Mouse (Mus musculus): ENCODE measurements around the gene Akt1. TPM values are rescaled to one million over a fixed set of nuclear protein-coding genes. Genes with fewer than 3 reads are reported as not detected.

Gene Akt1
- polyA plus RNA-seq (2021): 281 TPM

DNA sequence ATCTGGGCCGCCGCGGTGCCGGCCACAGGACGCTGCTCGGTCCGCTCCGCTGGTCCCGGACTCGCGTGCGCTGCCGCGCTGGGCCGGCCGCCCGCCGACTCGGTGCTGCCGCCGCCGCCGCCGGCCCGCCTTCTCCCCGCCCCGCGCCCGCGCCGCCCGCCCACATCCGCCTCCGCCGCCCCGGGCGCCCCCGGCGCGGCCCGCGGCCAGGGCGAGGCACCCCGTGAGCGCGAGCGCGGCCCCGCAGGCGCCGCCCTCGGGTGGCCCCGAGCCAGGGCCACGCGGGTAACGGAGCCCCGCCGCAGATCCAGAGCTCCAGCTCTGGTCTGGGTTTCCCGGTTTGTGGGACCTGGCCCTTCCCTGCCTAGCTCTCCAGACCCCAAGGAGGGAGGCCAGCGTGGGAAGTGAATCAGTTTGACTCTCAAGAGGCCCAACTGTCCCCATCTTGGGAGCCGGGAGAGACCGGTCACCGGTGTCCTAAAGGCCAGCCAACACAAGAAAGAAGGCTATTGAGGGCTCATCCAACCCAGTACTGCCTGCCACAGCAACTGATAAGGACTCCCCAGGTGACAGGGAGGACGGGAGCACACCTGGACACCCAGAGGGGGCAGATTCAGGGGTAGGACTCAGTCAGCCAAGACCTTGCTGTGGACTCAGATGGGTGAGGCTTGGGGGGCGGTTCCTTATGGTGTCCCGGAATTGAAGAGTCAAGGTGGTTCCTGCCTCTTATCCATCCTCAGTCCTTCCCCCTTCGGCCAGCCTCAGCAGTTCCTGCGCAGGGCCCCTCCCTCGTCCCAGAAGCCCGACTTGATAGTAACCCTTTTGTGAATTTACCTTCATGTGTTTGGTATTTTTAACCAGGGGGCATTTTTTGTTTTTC lies at the start of gene Akt1:
Gene Akt1, minus strand, starts transcription at position 753 of the 880 bp plus-strand sequence.
- CTCF ChIA-PET: interaction anchor here (0.6 to 1.4 kb wide), 7 partner anchors 9 to 39 kb away, joined by 3 to 4 read pairs (median 3); no protein-coding TSS in a partner anchor
- DNase-seq (ENCODE audit: low read depth, low spot score): no peak
- in situ Hi-C loops (cut with MboI; ENCODE audit: low pct_unique_long_range_greater_than_20kb): no loop called here
- H3K27me3 ChIP-seq: no peaks in the 10 kb centered on the region
- ATAC-seq: peak; percentile 31
- POLR2A ChIA-PET: interaction anchor here (0.6 to 0.8 kb wide), 3 partner anchors 19 to 495 kb away, joined by 3 read pairs; no protein-coding TSS in a partner anchor
- no peak for TF ChIP-seq CTCF (IDR thresholded peaks at IDR 0.05)

DNA sequence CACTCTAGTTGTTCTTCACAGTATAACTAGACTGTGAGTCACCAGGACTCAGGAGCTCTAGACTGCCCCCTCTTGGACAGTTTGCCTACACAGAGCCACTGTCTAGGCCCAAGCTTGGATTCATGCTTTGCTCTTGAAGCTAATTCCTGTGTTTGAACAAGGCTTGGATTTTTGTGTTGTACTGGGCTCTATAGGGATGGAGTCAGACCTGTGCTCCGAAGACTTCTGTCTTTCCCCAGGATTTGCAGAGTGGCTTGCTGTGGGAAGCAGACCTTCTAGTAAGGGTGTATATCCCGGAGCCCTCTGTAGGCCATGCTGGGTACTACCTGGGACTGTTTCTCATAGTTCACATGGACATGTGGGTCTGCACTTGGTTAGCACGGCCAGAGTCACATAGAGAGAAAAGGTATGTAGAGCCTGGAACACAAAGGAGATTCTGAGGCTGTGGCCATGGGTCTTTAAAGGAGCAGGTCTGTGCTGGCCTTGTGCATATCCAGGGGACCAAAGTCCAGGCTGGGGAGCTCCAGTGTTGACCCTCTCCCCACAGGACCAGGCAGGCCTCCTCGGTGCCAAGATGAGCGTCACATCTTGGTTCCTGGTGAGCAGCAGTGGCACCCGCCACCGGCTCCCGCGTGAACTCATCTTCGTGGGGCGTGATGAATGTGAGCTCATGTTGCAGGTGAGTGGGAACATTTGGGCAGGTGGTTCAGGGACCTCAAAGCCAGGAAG lies 49.6 kb upstream of the Akt1 start:
- ATAC-seq: peak; percentile 28
- POLR2A ChIA-PET: no interaction called here
- CTCF ChIA-PET: interaction anchor here (0.6 to 1.5 kb wide), 7 partner anchors 10 to 79 kb away, joined by 3 to 6 read pairs (median 3); no protein-coding TSS in a partner anchor
- TF ChIP-seq CTCF (IDR thresholded peaks at IDR 0.05): no peak
- no peak for DNase-seq (ENCODE audit: low read depth, low spot score)
- H3K27me3 ChIP-seq: no peaks in the 10 kb centered on the region
- in situ Hi-C loops (cut with MboI; ENCODE audit: low pct_unique_long_range_greater_than_20kb): no loop called here

DNA sequence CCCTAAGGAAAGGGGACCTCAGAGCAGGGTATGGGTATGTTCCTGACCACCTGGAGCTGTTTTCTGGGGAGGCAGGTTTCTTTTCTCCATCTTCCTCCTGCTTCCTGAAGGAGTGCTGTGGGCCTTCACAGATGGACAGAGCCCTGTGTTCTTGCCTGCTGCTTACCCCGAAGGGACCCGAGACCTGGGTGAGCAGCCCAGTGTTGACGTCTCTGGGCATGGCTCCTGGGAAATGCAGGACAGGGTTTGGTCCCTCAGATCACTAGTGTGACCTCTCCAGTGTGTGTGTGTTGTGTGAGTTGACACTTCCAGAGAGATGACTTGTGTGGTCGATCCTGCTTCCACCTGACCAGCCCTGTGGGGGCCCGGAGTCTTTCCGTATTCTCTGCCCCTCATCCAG lies 48.8 kb upstream of the Akt1 start:
- in situ Hi-C loops (cut with MboI; ENCODE audit: low pct_unique_long_range_greater_than_20kb): no loop called here
- CTCF ChIA-PET: interaction anchor here (1.4 to 1.5 kb wide), 3 partner anchors 19 to 21 kb away, joined by 3 to 6 read pairs (median 4); no protein-coding TSS in a partner anchor

DNA sequence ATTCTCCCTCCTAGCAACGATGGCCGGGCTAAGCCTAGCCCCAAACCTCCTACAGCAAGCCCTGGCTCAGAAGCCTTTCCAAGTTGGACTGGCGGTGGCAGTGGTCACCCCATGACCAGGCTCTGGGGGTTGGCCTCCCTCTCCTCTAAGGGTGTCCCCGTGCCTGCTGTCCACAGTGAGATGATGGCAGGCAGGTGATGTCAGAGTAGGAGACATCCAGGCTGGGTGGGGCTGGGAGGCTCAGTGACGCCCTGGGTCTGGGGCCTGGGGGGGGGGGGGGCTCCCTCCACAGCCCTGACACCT lies 48.3 kb upstream of the Akt1 start:
- ATAC-seq (no peak), DNase-seq (ENCODE audit: low read depth, low spot score) (no peak)
- no peaks in the 10 kb centered on the region for H3K27me3 ChIP-seq
- ChIA-PET CTCF (interaction anchor here (1.5 kb wide), 1 partner anchor 22 kb away, joined by 3 read pairs; no protein-coding TSS in a partner anchor), POLR2A (no interaction called here)
- no peak for TF ChIP-seq CTCF (IDR thresholded peaks at IDR 0.05)
- in situ Hi-C loops (cut with MboI; ENCODE audit: low pct_unique_long_range_greater_than_20kb): no loop called here

More for the DNA sequence above, 48.8 kb upstream of the Akt1 start:
- POLR2A ChIA-PET: no interaction called here
- TF ChIP-seq CTCF (IDR thresholded peaks at IDR 0.05): no peak
- no peaks in the 10 kb centered on the region for H3K27me3 ChIP-seq
- DNase-seq (ENCODE audit: low read depth, low spot score) (no peak), ATAC-seq (no peak)

DNA sequence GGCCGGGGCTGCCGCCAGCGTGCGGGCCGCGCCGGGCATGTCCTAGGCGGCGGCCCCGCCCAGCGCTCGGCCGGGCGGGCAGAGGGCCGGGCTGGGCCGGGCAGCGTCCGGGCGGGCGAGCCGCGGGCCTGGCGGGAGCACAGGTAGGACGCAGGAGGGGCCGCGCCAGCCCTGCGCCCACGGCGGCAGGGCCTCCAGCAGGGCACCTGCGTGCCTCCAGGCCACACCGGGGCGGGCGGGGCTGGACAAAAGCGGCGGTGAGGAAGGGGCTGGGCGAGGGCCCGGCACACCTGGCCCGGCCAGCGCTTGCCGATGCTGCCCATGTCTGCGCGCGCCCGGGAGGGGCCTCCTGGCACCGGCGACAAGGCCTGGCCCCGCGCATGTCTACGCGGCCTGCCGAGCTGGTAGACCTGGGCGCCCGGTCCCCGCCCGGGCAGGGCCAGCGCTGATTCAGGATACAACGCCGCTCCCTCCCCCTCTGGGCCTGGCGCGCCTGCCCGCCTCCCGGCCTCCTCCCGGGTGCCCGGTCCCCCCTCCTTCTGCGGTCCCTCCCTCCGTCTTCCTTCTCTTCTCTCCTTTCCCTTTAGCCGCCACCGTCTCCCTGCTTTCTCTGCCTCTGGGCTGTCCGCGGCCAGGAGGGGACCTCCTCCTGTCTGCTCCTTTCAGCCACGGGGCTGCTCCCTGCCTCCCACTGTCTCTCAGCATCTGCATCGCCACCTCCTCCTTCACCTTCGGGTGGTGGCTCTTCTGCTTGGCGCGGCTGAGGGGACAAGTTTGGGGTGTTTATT lies 47.8 kb upstream of the Akt1 start:
- ChIA-PET CTCF (interaction anchor here (1.5 kb wide), 1 partner anchor 22 kb away, joined by 3 read pairs; no protein-coding TSS in a partner anchor), POLR2A (no interaction called here)
- DNase-seq (ENCODE audit: low read depth, low spot score): no peak
- peak; percentile 28 for ATAC-seq
- TF ChIP-seq CTCF (IDR thresholded peaks at IDR 0.05): no peak
- in situ Hi-C loops (cut with MboI; ENCODE audit: low pct_unique_long_range_greater_than_20kb): no loop called here
- no peaks in the 10 kb centered on the region for H3K27me3 ChIP-seq

DNA sequence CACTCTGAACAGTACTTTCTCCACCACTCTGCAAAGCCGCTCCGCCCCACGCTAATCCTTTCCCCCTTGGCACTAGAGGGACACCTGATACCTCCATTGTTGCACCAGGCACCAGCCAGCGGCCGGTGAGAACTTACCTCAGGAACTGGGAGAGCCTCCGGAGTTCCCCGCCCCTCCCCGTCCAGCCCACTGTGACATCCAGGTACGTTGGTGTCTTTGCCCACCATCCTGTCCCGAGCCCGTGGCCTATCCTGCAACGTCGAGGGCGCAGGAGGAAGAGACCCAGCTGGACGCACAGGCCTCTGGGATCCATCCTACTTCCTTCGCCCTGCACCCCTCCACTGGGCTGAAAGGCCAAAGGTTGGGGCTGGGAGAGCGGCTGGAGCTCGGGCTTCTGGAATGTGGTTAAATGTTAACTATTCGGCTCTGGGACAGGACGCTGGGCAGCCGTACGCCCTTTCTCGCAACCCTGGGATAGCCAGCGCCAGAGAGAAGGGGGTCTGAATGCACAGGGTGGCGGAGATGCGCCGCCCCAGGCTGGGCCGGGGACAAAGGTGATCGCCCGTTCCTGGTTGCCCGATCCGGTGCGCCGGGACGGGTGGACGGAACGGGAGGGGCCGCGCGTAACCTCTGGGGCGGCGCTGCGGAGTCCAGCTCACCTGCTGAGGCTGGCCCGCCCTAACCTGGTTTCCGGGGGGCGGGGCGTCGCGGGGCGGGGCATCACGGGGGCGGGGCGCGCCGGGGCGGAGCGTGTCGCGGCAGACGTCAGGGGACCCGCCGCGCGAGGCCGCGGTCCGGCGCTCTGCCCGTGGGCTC lies 46.9 kb upstream of the Akt1 start:
- DNase-seq (ENCODE audit: low read depth, low spot score) (no peak), ATAC-seq (peak; percentile 63)
- in situ Hi-C loops (cut with MboI; ENCODE audit: low pct_unique_long_range_greater_than_20kb): no loop called here
- POLR2A ChIA-PET: interaction anchor here (1.1 kb wide), 1 partner anchor 47 kb away, joined by 3 read pairs; the partner anchor contains the start of gene Akt1
- CTCF ChIA-PET: interaction anchor here (1.5 kb wide), 1 partner anchor 49 kb away, joined by 3 read pairs; no protein-coding TSS in a partner anchor
- TF ChIP-seq CTCF (IDR thresholded peaks at IDR 0.05): no peak
- H3K27me3 ChIP-seq: no peaks in the 10 kb centered on the region

DNA sequence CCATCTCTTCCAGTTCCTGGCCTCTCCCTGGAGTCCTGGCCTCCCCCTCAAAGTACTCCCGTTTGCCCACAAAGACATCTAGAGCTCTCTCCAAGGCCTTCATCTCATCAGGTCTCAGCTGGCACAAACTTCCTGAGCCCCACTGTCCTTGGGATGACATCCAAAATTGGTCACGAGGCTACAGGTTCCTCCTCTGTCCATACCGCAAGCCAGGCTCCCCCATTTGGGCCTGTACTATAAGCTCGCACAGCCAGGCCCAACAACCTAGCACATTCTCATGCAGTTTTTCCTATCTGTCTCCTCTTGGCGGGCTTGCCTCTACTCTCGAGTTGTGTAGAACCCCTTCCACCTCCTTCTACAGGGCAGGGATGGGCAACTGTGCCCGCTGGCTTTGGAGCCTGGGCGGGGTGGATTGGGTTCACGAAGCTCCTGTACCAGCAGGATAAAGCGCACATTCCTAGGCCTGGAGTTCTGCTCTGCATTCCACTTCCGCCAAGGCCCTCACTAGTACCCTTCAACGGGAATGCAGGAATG lies 46.3 kb upstream of the Akt1 start:
- TF ChIP-seq CTCF (IDR thresholded peaks at IDR 0.05): no peak
- in situ Hi-C loops (cut with MboI; ENCODE audit: low pct_unique_long_range_greater_than_20kb): no loop called here
- DNase-seq (ENCODE audit: low read depth, low spot score) (no peak), ATAC-seq (peak; percentile 26)
- POLR2A ChIA-PET: interaction anchor here (1.1 kb wide), 1 partner anchor 46 kb away, joined by 3 read pairs; the partner anchor contains the start of gene Akt1
- H3K27me3 ChIP-seq: no peaks in the 10 kb centered on the region
- CTCF ChIA-PET: interaction anchor here (1.5 kb wide), 1 partner anchor 49 kb away, joined by 3 read pairs; no protein-coding TSS in a partner anchor

DNA sequence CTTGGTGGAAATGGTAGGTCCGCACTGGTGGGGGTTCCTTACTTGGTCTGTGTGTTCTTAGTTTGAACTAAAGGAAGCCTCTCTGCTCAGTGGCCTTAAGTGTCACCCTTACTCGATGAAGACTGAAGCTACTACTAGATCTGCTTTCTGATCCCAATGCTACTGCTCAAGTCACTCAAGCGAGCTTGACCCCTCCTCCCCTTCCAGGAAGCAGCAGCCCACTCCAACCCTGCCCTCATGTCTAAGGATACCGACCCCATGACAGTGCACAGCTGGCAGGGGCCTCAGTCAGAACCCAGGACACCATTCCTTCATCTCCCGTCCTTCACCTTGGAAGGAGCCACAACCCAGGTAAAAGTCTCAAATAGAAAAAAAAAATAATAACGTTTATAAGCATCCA lies 45.5 kb upstream of the Akt1 start, which contains the start of gene Cep170b:
Gene Cep170b, plus strand, starts transcription at position 240 of the 400 bp plus-strand sequence.
- ATAC-seq (no peak), DNase-seq (ENCODE audit: low read depth, low spot score) (no peak)
- TF ChIP-seq CTCF (IDR thresholded peaks at IDR 0.05): no peak
- no peaks in the 10 kb centered on the region for H3K27me3 ChIP-seq
- ChIA-PET CTCF (interaction anchor here (1.5 kb wide), 1 partner anchor 48 kb away, joined by 3 read pairs; no protein-coding TSS in a partner anchor), POLR2A (interaction anchor here (0.7 kb wide), 1 partner anchor 897 kb away, joined by 3 read pairs; no protein-coding TSS in a partner anchor)
- in situ Hi-C loops (cut with MboI; ENCODE audit: low pct_unique_long_range_greater_than_20kb): no loop called here

DNA sequence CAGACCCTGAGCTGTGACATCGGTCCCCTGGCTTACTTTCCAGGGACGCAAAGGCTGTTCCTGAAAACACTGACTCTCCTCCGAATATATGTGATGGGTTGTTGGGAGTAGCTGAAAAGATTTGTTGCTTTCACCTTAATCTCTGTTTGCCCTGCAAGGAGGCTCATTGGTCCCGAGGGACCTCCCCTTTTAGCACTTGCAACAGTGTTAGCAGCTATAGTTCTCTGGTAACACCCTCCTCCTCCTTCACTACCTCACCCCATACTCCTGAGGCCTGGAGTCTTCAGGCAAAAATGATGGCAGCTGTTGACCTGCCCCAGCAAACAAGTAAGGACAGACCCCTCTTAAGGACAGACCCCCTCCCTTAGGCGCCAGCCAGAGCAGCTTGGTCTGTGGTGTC lies 44.3 kb upstream of the Akt1 start:
- in situ Hi-C loops (cut with MboI; ENCODE audit: low pct_unique_long_range_greater_than_20kb): no loop called here
- no peak for TF ChIP-seq CTCF (IDR thresholded peaks at IDR 0.05)
- DNase-seq (ENCODE audit: low read depth, low spot score): no peak
- ChIA-PET POLR2A (interaction anchor here (0.7 kb wide), 1 partner anchor 14 kb away, joined by 7 read pairs; no protein-coding TSS in a partner anchor), CTCF (no interaction called here)
- H3K27me3 ChIP-seq: no peaks in the 10 kb centered on the region
- no peak for ATAC-seq

All from Patski (cell line).